Mouse (Mus musculus) lung, adult 10 weeks (tissue): ENCODE data around the gene Gm2832. TPM values are rescaled to one million over a fixed set of nuclear protein-coding genes. Genes with fewer than 3 reads are reported as not detected.

Experiments used
- polyA plus RNA-seq: library from polyadenylated mRNA; stranded (reverse); fragments of 350-450 nt; fragmentation: Illumina TruSeq; extraction: RNeasy Lipid Tissue Mini Kit (QIAGEN cat#74804); gene quantifications from one replicate; pipeline ENCODE4 v1.2.3, GENCODE M21; 2014; ENCODE audit warnings: low read depth, low replicate concordance; ENCODE audit not compliant: insufficient read depth

Gene Gm2832
- polyA plus RNA-seq: not detected

GRCm38 (mm10) chr14:41278505-41278904 is at the start of gene Gm2832:
Gm2832 (plus strand) TSS chr14:41278805.

Other genes starting within 250 kb of the Gm2832 start
- gene Dydc2, start 209.6 kb upstream of the Gm2832 start, polyA plus RNA-seq: 1.5 TPM
- gene Dydc1, start 205.9 kb upstream of the Gm2832 start, polyA plus RNA-seq: not detected
- gene Mat1a, start 173.8 kb upstream of the Gm2832 start, polyA plus RNA-seq: 3.5 TPM
- gene Sftpa1, start 147.0 kb upstream of the Gm2832 start, polyA plus RNA-seq: 4,670 TPM
- gene Mbl1, start 127.3 kb upstream of the Gm2832 start, polyA plus RNA-seq: 0.74 TPM
- gene Sftpd, start 93.7 kb upstream of the Gm2832 start, polyA plus RNA-seq: 1,193 TPM
- not detected for gene Gm5798, start 69.8 kb downstream of the Gm2832 start, polyA plus RNA-seq
- not detected for gene Gm7945, start 107.6 kb downstream of the Gm2832 start, polyA plus RNA-seq
- gene Gm6482, start 129.5 kb downstream of the Gm2832 start, polyA plus RNA-seq: not detected
- gene Gm7954, start 174.7 kb downstream of the Gm2832 start, polyA plus RNA-seq: not detected
- not detected for gene Gm3486, start 210.7 kb downstream of the Gm2832 start, polyA plus RNA-seq